Mouse (Mus musculus): Measurements from ENCODE around the gene Inafm2.

Gene Inafm2

DNA sequence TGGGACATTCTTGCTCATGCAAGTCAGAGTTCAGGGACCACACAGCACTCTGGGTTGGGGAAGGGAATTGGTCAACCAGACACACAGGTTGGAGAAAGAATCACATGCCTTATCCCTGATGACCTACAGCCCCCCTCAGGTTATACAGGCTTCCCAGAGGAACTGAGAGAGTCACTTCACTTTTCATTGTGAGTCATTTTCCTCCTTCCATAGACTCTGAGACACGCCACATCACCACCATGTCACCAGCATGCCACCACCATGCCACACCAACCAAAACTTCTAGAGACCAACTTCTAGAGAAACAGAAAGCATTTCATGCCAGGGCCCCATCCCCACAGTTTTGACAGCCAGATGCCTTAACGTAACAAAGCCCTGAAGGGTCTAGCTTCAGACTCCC, 18.7 kb upstream of the Inafm2 start:
- DNase-seq: no peak

DNA sequence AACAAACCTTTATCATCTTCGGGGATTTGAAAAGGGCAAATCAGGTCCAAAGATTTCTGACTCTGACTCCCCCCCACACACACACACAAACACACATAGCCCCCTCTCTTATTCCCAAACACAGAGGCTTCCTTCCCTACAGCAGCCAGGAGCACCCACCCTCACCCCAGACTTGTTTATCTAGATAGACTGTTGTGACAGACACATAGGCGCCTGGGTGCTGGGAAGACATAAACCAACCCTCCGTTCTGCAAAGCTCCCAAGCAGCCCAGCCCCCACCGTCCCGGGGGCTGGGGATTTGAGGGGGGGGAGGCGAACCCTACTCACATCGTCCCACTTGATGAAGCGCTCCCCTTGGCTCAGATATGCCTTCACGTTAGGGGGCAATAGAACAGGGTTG, 17.6 kb upstream of the Inafm2 start:
- DNase-seq: no peak

DNA sequence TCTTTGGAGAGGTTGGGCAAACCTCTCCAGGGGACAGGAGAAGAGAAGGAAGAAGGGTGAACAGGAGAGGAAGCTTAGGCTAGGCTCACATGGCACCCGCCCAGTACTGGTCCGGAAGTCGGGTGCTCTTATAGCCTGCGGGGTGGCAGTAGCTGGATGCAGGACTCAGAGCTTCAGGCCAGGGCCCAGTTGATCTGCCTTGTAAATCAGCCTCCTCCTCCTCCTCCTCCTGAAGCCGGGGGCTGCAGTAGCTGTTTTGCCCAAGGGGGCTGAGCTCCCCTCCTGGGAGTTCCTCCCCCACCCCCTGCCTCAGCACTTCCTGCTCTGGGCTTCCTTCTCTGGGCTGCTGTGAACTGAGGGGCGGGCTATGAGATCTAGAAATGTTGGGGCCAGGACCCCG, 17.2 kb upstream of the Inafm2 start, which contains the start of gene Plcb2:
Gene Plcb2 (minus strand): TSS at position 102 of the 400 bp plus-strand sequence.
- DNase-seq: no peak

DNA sequence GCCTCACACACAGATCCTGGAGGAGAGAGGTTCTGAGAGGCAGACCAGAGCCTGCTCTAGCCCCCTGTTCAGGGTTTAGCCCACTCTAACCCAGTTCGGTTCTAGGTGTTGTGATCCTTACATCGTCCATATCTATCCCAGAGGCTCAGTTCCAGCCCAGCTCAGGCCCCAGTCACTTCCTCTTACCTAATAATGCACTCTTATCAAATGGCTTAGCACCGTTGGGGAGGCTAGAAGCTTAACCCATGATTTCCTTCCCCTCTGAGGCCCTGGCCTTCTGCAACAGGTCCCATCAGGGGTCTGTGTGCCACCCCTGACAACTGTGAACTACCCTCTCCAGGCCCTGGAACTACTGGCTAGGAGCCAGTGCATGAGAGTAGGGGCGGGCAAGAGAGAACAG, 16.4 kb upstream of the Inafm2 start:
- DNase-seq: no peak

DNA sequence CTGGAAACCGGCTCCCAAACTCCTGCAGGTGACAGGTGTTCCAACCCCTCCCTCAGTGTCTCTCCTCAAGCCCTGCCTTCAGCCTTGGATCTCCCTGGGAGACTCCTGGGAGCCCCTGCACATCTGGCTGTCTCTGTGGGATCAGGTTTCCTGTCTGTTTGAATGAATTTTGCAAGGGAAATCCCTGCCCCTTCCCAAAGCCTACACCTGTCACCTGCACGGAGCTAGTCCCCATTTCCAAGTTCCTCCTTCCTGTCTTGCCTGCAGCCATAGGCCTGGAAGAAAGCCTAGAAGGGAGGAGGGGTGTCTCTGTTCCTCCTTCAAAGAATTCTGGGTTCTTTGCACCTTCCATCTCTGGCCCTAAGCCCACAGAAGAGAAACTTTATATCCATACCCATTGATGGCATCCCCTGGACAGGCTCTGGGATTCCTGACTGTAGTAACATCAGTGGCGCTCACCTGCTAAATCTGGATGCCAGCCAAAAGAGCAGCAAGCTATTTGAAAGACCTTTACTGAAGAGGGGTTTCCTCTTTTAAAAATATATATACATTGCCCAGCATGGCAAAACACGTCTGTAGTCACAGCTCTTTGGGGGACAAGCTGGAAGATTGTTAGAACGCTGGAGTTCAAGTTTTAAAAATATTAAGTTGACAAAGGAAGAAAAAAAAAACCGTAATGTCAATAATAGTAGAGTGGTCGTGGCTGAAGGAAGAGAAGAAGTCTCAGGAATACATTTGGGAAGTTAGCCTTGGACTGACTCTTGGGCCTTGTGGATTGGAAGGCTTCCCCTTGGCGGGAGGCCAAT, 15.5 kb upstream of the Inafm2 start:
- DNase-seq: no peak

DNA sequence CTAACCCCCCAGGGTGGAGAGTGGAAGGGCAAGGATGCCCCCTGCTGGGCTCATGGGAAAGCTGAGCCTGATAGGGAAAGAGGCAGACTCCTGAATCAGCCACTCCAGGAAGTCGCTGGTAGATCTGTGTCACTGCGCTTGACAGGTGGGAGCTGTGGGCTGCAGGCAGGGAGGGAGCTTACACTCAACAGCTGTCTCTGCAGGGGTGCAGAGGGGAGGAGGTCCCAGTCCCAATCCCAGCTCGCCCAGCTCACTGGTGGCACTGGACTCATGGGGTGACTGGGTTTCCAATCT, 15.0 kb upstream of the Inafm2 start:
- DNase-seq: peak; percentile 75

DNA sequence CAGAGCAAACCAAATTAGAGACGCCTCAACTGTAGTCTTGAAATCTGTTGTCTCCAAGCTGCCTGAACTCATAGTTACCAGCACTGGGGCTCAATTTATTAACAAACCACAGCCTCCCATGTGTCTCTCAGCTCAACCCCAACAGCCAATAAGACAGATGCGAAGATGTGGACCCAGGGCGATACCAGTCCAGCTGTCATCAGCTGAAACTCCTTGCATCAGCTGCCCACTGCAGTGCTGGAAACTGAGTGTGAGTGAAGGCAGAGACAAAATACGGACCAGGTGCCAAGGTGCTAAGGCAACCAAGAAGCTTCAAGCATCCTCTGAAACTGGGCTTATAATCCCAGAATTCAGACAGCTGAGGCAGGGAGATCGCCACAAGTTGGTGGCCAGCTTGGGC, 13.6 kb upstream of the Inafm2 start:
- no peak for DNase-seq

DNA sequence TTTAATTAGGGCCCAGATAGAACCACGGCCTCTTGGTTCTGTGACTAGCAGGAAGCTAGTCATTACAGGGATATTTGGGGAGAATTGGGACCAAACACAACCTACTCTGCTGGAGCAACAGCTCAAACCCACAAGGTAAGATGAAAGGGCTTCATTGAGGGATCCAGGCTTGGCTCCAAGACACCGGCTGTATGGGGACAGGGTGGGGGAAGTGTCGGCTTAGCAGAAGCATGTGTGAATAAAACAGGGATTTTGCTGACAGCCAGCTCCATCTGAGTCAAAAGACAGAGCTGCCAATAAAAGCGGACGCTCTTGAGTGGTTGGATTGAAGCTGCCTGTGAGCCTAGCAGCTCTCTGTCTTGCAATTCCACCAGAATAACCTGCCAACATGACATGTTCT, 12.2 kb upstream of the Inafm2 start:
- no peak for DNase-seq

DNA sequence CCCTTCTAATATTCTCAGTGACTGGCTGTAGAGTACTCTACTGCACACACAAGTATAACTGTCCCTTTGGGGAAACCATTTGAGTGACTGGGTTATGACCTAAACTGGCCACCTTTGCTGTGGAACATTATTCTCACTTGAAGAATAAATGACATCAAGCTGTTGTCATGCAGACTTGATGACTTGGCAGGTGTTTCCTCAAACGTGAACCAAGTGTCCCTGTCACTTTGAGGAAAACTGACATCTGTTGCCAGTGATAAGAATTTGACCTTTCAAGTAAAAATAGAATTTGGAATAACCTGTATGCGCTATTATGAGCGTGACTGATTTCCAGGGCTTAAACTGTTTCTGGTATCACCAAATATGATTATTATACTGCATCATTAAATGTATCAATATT, 5.2 kb upstream of the Inafm2 start:
- no peak for DNase-seq

DNA sequence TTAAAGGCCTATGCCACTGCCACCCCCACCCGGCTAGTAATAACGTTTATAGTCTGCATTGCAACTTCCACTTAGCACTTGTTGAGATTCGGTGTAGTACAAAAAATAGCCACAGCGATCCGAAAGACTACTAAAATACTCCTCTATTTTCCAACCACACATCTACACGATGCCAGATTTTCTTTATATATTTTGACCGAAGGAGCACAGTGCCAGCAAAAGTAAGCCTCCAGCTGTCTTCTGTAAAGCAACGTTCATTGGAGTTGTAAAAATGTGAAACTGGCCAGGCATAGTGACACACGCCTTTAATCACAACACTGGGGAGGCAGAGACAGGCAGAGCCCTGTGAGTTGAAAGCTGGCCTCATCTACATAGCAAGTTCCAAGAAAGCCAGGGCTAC, 4.4 kb upstream of the Inafm2 start:
- DNase-seq: no peak

DNA sequence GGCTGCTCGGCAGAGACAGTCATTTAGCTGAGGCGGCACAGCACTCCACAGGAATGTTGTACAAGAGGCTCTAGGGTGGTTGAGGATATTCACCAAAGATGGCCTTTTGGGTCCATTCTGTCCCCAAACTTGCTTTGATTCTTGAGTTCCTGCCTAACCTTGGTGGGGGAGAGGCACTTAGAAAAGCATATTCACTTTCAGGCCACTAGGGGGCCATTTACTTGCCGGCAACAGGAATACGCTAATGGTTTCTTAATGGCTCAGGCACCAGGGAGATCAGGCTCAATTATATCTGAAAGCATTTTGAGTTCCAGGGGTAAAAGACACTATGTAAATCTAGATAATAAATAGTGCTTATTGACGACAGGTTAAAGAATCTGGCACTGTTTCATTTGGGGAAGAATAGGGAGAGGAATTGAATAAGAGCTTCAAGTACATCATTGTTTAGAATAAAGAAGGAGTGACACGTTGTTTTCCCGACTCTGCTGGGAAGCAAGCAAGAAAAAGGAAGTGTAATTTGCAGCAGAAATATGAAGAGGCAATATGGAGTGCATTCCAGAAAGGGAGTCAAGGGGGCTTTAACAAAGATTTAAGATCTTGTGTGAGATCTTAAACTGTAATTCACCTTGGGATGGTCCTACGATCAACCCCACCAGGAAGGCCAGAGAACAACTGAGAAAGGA, 2.2 kb upstream of the Inafm2 start:
- peak; percentile 71 for DNase-seq

DNA sequence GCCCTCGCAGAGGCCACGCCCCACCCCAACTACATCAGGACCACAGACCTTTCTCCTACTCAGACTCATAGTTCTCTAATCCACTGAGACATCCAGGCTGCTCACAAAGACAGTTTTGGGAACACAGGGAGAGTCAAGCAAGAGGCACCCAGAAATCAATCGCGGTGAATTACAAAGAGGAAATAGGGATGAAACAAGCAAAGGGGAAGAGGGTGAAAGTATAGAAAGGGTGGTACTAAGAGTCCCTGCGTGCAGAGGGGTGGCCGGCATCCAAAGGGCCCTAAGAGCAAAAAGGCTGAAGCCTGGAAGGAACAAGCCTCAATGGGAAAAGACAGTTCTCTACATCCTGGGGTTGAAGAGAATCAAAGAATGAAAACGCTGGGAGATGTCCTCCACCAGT, 937 bp upstream of the Inafm2 start:
- DNase-seq: no peak

DNA sequence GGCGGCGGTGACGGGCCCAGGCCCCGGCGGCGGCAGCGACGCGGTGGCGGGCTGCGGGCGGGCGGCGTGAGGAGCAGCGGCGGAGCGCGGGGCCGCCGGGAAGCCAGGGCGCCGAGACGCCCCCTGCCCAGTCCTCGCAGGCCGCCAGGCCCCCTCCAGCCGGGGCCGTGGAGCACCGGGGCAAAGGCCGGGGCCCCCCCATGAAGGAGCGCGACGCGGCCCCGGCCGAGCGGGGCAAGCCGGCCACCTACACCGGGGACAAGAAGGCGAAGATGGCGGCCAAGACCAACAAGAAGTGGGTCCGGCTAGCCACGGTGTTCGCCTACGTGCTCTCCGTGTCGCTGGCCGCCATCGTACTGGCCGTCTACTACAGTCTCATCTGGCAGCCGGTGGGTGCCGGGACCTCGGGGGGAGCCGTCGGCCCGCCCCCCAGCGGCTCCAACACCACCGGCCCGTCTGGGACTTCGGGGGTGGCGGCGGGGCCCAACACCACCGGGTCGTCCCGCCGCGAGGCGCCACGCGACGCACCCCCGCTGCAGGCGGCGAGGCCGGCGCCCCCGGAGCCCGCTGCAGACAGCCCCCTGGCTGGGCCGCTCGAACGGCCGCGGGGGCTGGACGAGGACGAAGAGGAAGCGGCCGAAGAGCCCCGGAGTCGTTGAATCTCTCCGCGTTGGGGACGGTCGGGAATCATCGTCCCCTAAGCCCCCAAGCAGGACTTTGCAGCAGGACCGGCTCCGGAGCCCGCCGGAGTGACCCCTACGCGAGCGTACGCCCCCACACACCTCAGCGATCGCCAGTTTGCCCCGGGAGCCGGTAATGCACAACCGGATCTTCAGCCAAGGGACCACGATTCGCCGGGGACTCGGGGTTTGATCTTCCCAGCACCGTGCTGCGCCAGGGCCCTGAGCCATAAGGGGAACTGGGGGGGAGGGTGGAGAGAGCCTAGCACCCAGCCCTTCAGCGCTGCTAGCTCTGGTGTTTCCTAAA, 650 bp downstream of the Inafm2 start:
- peak; percentile 33 for DNase-seq

DNA sequence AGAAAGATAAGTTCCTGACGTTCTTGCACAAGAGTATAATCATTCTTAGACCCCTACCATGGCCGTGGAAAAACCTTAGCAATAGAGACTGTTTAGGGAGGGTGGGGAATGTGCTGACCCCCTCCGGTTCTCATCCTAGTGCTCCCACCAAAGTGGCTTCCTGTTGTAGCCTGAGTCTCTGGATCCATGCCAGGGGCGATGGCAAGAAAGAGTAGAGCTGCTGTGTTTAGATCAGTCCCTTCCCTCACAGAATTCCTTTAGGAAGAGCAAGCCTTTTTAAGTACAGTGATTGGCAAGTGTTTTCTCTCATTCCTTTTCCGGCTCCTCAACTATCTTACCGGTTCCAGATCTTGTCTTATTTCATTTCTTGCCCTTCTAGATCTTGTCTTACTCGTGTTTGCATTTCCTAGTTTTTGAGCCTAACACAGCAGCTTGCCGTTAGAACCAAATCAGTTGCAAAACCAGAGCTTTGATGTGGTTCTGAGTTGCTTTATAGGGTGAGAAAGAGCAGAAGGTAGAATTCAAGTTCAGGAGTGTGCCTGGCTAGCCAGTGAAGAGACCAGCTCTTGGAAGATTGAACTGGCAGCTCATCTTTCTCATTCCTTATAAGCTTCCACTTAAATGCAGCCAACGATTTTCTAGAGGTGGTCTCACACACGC, 1.9 kb downstream of the Inafm2 start:
- no peak for DNase-seq

DNA sequence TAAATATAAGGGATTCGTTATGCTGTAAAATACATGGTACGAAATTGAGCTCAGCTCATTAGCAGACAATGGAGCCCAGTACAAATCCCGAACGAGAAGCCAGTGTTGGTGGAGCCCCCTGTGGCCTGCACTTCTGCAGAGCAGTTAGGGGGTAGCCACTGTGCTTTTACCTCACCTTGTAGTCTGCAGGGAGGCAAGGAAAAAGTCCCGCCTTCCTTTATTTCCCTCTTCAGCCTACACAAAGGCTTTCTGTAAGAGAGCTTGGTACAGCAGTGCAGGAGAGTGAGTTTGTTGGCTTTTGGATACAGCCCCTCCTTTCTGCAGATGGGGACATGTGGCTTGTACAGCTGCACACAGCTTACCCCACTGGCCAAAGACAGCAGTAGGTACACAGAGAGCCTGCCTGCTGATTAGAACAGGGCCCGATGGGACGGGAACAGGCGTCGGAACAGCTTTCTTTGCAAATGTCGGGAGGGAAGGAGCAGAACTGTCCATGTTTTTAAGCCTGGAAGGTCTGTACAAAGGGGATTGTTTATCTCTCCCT, 3.9 kb downstream of the Inafm2 start:
- DNase-seq: no peak

DNA sequence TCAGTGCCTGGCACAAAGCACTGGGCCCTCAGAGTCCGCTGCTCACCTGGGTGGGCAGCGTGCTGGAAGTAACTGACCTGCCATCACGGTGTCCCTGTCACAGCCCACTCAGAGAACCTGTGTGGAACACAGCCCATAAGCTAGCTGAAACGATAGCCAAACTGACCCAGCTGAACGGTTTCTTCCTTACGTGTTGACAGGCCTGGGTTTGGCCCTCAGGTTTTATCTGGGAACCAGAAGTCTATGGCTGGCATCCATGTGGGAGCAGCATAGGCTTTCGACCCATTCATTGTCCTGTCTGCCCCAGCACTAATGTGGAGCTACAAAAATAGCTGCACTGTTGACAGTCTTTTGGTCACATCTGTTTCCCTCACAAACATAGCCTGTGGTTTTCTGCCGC, 4.9 kb downstream of the Inafm2 start:
- DNase-seq: no peak

DNA sequence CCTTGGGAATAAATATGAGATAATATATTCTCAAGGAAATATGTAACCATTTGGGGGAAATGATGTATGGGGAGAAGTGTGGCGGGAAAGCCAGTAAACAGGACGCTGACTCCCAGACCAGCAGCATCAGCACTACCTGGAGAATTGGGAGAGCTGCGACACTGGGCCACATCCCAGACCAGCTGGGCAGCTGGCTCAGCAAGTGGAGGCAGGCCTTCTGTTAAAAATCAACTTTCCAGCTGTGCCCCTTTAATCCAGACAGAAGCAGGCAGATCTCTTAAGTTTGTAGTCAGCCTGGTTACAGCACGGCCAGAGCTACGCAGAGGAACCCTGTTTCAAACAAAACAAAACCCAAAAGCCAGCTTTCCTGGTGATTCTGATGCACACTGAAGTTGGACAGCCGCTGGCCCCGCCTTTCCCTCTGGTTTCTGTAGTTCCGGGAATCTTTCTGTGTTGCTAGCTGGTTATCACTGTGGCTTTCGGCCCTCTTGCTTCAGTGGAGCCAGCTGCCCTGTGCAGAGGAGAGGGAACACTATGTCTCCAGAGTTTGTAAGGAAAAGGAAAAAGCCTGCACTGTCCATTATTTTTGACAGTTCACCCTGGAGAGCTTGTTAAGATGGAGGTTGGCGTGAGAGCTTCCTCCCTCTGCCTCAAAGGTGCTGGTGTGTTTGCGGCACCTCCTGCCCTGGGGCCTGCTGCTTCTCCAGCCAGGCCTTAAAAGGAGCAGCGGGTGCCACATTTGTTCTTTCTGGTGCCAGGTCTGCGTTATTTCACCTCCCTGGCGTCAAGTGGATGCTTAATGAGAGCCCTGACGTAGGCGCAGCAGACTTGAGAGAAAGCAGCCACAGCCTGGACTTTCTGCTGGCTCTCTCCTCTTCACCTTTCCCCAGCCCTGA, 6.6 kb downstream of the Inafm2 start:
- DNase-seq: peak; percentile 50

DNA sequence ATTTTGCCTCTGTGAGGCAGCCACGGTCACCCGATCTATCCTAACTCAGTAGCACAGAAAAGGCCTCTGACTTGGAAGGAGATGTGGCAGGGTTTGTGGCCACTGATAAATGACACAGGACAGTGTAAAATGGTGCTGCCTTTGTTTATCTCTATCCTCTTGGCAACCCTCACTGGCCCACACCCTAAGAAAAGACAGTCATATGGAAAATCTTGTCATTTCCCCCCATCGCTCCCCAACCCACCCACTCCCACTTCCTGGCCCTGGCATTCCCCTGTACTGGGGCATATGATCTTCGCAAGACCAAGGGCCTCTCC, 7.2 kb downstream of the Inafm2 start:
- no peak for DNase-seq

DNA sequence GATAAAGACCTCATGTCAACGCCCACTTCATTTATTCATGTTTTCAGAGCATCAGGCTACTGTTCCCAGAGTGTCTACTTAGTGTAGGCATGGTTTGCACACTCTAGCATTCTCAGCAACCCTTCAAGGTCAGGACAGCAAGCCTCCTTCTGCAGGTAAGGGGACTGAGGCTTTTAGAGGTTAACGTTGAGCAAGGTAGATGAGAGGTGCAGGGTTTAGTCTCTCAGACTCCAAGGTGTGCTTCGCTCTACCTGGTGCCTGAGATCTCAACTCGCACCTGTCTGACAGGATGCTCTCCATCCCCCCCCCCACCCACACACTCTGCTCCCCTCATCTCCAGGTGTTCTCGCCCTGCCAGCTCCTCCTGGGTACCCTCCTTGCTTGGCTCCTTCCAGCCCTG, 8.6 kb downstream of the Inafm2 start:
- no peak for DNase-seq

DNA sequence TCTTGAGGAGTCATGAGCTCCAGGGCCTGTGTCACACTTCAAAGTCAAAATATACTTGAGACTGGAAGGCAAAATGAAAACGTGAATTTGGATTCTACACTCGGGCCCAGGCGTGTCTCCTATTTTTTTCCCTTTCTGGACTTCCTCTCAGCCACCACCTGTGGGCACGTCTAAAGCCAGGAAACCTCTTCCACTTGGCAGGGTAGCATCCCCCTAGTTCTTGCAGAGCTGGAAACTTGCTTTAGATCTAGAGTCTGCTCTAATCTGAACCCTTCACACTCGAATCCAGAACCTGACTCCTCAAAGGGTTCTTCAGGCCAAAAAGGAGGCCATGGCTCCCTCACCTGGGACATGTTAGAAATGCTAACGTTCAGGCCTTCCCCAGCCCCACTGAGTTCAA, 9.8 kb downstream of the Inafm2 start:
- DNase-seq: no peak

DNA sequence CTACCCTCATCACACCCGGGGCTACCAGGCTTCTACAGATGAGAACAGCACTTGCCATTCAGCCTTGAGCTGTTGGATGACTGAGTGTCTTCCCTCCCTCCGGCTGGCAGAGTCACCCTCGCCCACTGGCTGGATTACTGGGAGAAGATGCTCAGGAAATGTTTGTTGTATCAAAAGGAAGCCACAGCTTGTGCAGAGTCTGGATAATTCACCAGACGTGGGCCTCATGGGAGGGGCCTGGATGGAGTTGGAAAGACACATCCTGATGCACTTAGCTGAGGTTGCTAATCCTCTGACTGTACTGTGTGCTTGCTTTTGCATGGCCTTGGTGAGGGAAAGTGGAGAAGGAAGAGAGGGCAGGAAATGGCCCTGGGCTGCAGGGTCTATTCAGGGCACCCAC, 10.5 kb downstream of the Inafm2 start:
- DNase-seq: no peak

DNA sequence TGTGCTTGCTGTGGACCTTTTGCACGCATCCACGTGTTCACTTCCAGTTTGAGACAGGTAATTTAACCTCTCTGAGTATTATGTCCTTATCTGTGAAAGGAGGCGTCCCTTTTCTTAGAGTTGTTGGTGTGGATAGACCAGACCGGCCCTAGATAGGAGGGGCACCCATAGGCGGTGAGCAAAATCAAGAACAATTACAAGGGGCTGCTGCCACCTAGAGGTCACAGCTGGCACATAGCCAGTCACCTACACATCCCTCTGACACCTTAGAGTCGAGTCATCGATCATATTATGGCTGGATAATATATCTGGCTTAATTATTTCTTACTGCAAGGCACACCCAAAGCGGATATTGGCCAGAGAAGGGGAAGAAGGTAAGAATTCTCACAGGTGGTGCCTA, 14.3 kb downstream of the Inafm2 start:
- peak; percentile 64 for DNase-seq

Data from kidney, adult 9 months (tissue).